21 mouse cellular contexts compared by ENCODE assay signal in the genomic region with DNA sequence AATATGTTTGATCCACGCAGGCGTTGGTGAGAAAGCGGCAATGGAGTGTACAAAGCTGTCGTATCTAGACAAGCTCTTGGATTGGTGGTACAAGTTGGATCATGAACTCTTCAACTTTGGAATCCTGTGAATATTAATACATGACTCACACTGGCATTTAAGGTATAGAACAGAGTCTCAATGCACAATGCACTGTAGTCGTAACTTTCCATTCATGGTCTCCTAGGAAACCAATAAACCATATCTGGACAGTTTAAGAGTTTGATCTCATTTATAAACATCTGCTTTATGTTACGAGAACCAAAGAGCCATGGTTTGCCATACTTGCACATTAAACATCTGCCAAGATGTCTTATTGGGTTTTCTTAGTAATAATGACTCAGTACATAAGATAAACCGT.
DNase-seq lines count a peak whose midpoint lies in the region; ATAC-seq and TF ChIP-seq lines count a peak whose summit lies in the region.
"Had no signal": no experiment of that assay in that cellular context is flagged by ENCODE, and none has a peak within 500 bp of the region (broad histone marks: within the 10 kb centered on the region; RNA-seq: fewer than 3 reads in every experiment).

No protein-coding gene starts in this region.

- H3K9me3 ChIP-seq in midbrain, embryonic 11.5 days (ENCODE audit: control insufficient read depth, low read length): peaks cover 5% of the 10 kb centered on the region
- H3K9me3 ChIP-seq in midbrain, embryonic 14.5 days (ENCODE audit: control insufficient read depth, low read length): peaks cover 3% of the 10 kb centered on the region; the same call in 1 of the 2 replicates
- H3K9me3 ChIP-seq in limb, embryonic 15.5 days: no peaks in the 10 kb centered on the region
- peaks cover 13% of the 10 kb centered on the region for H3K9me3 ChIP-seq in kidney, embryonic 14.5 days (ENCODE audit: control insufficient read depth, low read length)
- peaks cover 9% of the 10 kb centered on the region; the same call in 1 of the 2 replicates for H3K9me3 ChIP-seq in hindbrain, embryonic 14.5 days (ENCODE audit: control insufficient read depth, low read length)
- H3K9me3 ChIP-seq: forebrain, embryonic 15.5 days; hindbrain, embryonic 12.5 days; liver, embryonic 13.5 days had no signal

- H3K36me3 ChIP-seq in midbrain, embryonic 11.5 days (ENCODE audit: control insufficient read depth, insufficient read depth, low read length): no peaks in the 10 kb centered on the region
- no peaks in the 10 kb centered on the region for H3K36me3 ChIP-seq in midbrain, embryonic 14.5 days (ENCODE audit: control insufficient read depth, insufficient read depth, low read length)
- peaks cover 31% of the 10 kb centered on the region for H3K36me3 ChIP-seq in limb, embryonic 15.5 days
- H3K36me3 ChIP-seq in kidney, embryonic 14.5 days (ENCODE audit: control insufficient read depth, insufficient read depth, low read length): peaks cover 4% of the 10 kb centered on the region; the same call in 1 of the 2 replicates
- H3K36me3 ChIP-seq in hindbrain, embryonic 14.5 days (replicated peaks; ENCODE audit: control insufficient read depth, insufficient read depth): no peaks in the 10 kb centered on the region
- H3K36me3 ChIP-seq: forebrain, embryonic 15.5 days; neural tube, embryonic 12.5 days had no signal

- peak; percentile 73 for DNase-seq in midbrain, embryonic 11.5 days (ENCODE audit: low spot score, missing footprints)
- DNase-seq in midbrain, embryonic 14.5 days: no peak
- DNase-seq in hindbrain, embryonic 14.5 days (ENCODE audit: low spot score): no peak
- no peak for DNase-seq in adrenal gland, adult 8-10 months
- DNase-seq: adrenal gland, postnatal 36 days; cerebellum, adult 18-20 months; gastrocnemius, postnatal 36 days; kidney, adult 11 months; liver, embryonic 13.5 days had no signal

- WGBS in midbrain, embryonic 11.5 days: 89% methylated on average over 7 of the region's 7 CpGs
- WGBS in midbrain, embryonic 14.5 days: 87% methylated on average over 7 of the region's 7 CpGs
- 53% methylated on average over 7 of the region's 7 CpGs for WGBS in limb, embryonic 15.5 days
- 83% methylated on average over 7 of the region's 7 CpGs for WGBS in kidney, embryonic 14.5 days
- 87% methylated on average over 7 of the region's 7 CpGs for WGBS in hindbrain, embryonic 14.5 days

- no peak overlapping the region for H3K9ac ChIP-seq in midbrain, embryonic 11.5 days (ENCODE audit: low read length)
- H3K9ac ChIP-seq in midbrain, embryonic 14.5 days (replicated peaks; ENCODE audit: low read length): no peak overlapping the region
- H3K9ac ChIP-seq in limb, embryonic 15.5 days: no peak overlapping the region
- H3K9ac ChIP-seq in kidney, embryonic 14.5 days (ENCODE audit: low read depth, low read length): no peak overlapping the region
- H3K9ac ChIP-seq in hindbrain, embryonic 14.5 days: no peak overlapping the region
- H3K9ac ChIP-seq: forebrain, embryonic 15.5 days; hindbrain, embryonic 12.5 days; liver, embryonic 13.5 days; lung, embryonic 14.5 days; neural tube, embryonic 12.5 days had no signal

- TF ChIP-seq POLR2A in embryonic fibroblast, embryonic 13.5 days (IDR thresholded peaks at IDR 0.05; ENCODE audit: low read depth, low read length): no peak

- no peak overlapping the region for H3K4me3 ChIP-seq in midbrain, embryonic 11.5 days (ENCODE audit: low read depth, low read length)
- H3K4me3 ChIP-seq in midbrain, embryonic 14.5 days (replicated peaks; ENCODE audit: low read depth, low read length): no peak overlapping the region
- no peak overlapping the region for H3K4me3 ChIP-seq in embryonic fibroblast, embryonic 13.5 days (ENCODE audit: insufficient read depth, low read length)
- no peak overlapping the region for H3K4me3 ChIP-seq in limb, embryonic 15.5 days
- H3K4me3 ChIP-seq in kidney, embryonic 14.5 days (ENCODE audit: low read length): no peak overlapping the region
- H3K4me3 ChIP-seq in hindbrain, embryonic 14.5 days (replicated peaks; ENCODE audit: low read length): no peak overlapping the region
- H3K4me3 ChIP-seq: forebrain, embryonic 15.5 days; heart, embryonic 10.5 days; hindbrain, embryonic 12.5 days; liver, embryonic 13.5 days; midbrain, embryonic 10.5 days; neural tube, embryonic 12.5 days had no signal

- H3K27me3 ChIP-seq in midbrain, embryonic 11.5 days (ENCODE audit: control insufficient read depth, insufficient read depth, low read length): no peaks in the 10 kb centered on the region
- H3K27me3 ChIP-seq in midbrain, embryonic 14.5 days (ENCODE audit: control insufficient read depth, insufficient read depth, low read length): no peaks in the 10 kb centered on the region
- H3K27me3 ChIP-seq in limb, embryonic 15.5 days: no peaks in the 10 kb centered on the region
- no peaks in the 10 kb centered on the region for H3K27me3 ChIP-seq in kidney, embryonic 14.5 days (ENCODE audit: control insufficient read depth, insufficient read depth, low read length)
- H3K27me3 ChIP-seq in hindbrain, embryonic 14.5 days (ENCODE audit: control insufficient read depth, insufficient read depth, low read length): no peaks in the 10 kb centered on the region
- H3K27me3 ChIP-seq: forebrain, embryonic 15.5 days; hindbrain, embryonic 12.5 days; liver, embryonic 13.5 days; neural tube, embryonic 12.5 days had no signal

- no peak for ATAC-seq in midbrain, embryonic 11.5 days (ENCODE audit: low FRiP score)
- no peak for ATAC-seq in midbrain, embryonic 14.5 days (ENCODE audit: low FRiP score, low TSS enrichment)
- 0 out of 2 replicates have a peak, but pooled peaks have one; percentile 35 for ATAC-seq in limb, embryonic 15.5 days (ENCODE audit: insufficient number of reproducible peaks, low FRiP score, low TSS enrichment, low read depth)
- ATAC-seq in kidney, embryonic 14.5 days (ENCODE audit: low FRiP score, low TSS enrichment): no peak
- ATAC-seq in hindbrain, embryonic 14.5 days (ENCODE audit: low FRiP score): no peak
- ATAC-seq: CD4-positive, CD25-positive, alpha-beta regulatory T cell, adult 4 months; forebrain, embryonic 15.5 days had no signal

- H3K27ac ChIP-seq in midbrain, embryonic 11.5 days (ENCODE audit: low read depth, low read length): no peak overlapping the region
- no peak overlapping the region for H3K27ac ChIP-seq in midbrain, embryonic 14.5 days (replicated peaks; ENCODE audit: low read depth, low read length)
- H3K27ac ChIP-seq in embryonic fibroblast, embryonic 13.5 days (ENCODE audit: insufficient read depth, low read length): peak overlapping the region; percentile 79
- H3K27ac ChIP-seq in limb, embryonic 15.5 days: 0 out of 2 replicates have a peak overlapping the region, but pooled peaks have one; percentile 33
- no peak overlapping the region for H3K27ac ChIP-seq in kidney, embryonic 14.5 days (ENCODE audit: low read depth, low read length)
- no peak overlapping the region for H3K27ac ChIP-seq in hindbrain, embryonic 14.5 days
- H3K27ac ChIP-seq: forebrain, embryonic 15.5 days; heart, embryonic 10.5 days; hindbrain, embryonic 12.5 days; kidney, postnatal 0 days; liver, embryonic 13.5 days; macrophage; midbrain, embryonic 10.5 days; neural tube, embryonic 12.5 days had no signal

- H3K4me1 ChIP-seq in midbrain, embryonic 11.5 days (ENCODE audit: control insufficient read depth, insufficient read depth, low read length): peaks cover 9% of the 10 kb centered on the region
- H3K4me1 ChIP-seq in midbrain, embryonic 14.5 days (ENCODE audit: control insufficient read depth, insufficient read depth, low read length): peaks cover 7% of the 10 kb centered on the region; the same call in 1 of the 2 replicates
- H3K4me1 ChIP-seq in embryonic fibroblast, embryonic 13.5 days (ENCODE audit: control insufficient read depth, insufficient read depth, low read length): peaks cover 23% of the 10 kb centered on the region
- H3K4me1 ChIP-seq in limb, embryonic 15.5 days: peaks cover 20% of the 10 kb centered on the region
- peaks cover 12% of the 10 kb centered on the region for H3K4me1 ChIP-seq in kidney, embryonic 14.5 days (ENCODE audit: control insufficient read depth, insufficient read depth, low read length)
- H3K4me1 ChIP-seq in hindbrain, embryonic 14.5 days (replicated peaks; ENCODE audit: control insufficient read depth, insufficient read depth, low read length): peaks cover 9% of the 10 kb centered on the region

- no peak for TF ChIP-seq CTCF in embryonic fibroblast, embryonic 13.5 days (IDR thresholded peaks at IDR 0.05; ENCODE audit: borderline replicate concordance, insufficient read depth, low read length)

- H3K4me2 ChIP-seq in midbrain, embryonic 11.5 days: no peak overlapping the region
- H3K4me2 ChIP-seq in midbrain, embryonic 14.5 days (ENCODE audit: low read length): no peak overlapping the region
- no peak overlapping the region for H3K4me2 ChIP-seq in limb, embryonic 15.5 days
- H3K4me2 ChIP-seq in kidney, embryonic 14.5 days (replicated peaks; ENCODE audit: low read depth, low read length): no peak overlapping the region
- H3K4me2 ChIP-seq in hindbrain, embryonic 14.5 days (replicated peaks): no peak overlapping the region
- H3K4me2 ChIP-seq: forebrain, embryonic 15.5 days; hindbrain, embryonic 12.5 days; liver, embryonic 13.5 days; lung, embryonic 14.5 days; neural tube, embryonic 12.5 days had no signal

Comparison
In these comparisons a context has a peak if more than half of its experiments do, and no peak if none do; other contexts are left out.
1. H3K27ac ChIP-seq: peak in embryonic fibroblast, embryonic 13.5 days (single experiment) and limb, embryonic 15.5 days (single experiment); none in midbrain, embryonic 11.5 days (single experiment), midbrain, embryonic 14.5 days (single experiment), kidney, embryonic 14.5 days (single experiment) and hindbrain, embryonic 14.5 days (single experiment).